Mouse (Mus musculus) cortical plate, adult 2 months (tissue): ENCODE measurements at regions not wholly inside any gene's neighbourhood (a gene's known extent, or its start where the extent isn't known, plus 50 kb on each side); places are given as distances from the start of the nearest gene placed in this dataset.

Source experiments
- H3K27ac ChIP-seq: fragments of 200-500 bp; 2 replicates; pipeline ENCODE4 v1.5.1; 2012; ENCODE audit warnings: low read length, control low read depth, inconsistent platforms; ENCODE audit not compliant: insufficient read depth
- H3K4me1 ChIP-seq: fragments of 200-500 bp; 2 replicates; pipeline ENCODE4 v1.6.1; 2011; ENCODE audit warnings: low read length; ENCODE audit not compliant: control insufficient read depth, insufficient read depth
- H3K4me3 ChIP-seq: fragments of 200-500 bp; 2 replicates; pipeline ENCODE4 v1.5.1; 2011; ENCODE audit warnings: mild to moderate bottlenecking, low read length, control low read depth; ENCODE audit not compliant: insufficient read depth
- CTCF ChIP-seq: fragments of 200-500 bp; IDR thresholded peaks from 2 replicates; pipeline ENCODE4 v1.5.1; 2011; ENCODE audit warnings: mild to moderate bottlenecking, control low read depth, low read length; ENCODE audit not compliant: insufficient read depth; ENCODE audit errors: extremely low read depth
- POLR2A ChIP-seq: fragments of 200-500 bp; IDR thresholded peaks from 2 replicates; pipeline ENCODE4 v1.6.1; 2011; ENCODE audit warnings: mild to moderate bottlenecking, low read length, control low read depth; ENCODE audit not compliant: insufficient read depth; ENCODE audit errors: extremely low read depth

- Histone ChIP-seq H3K4me1 (no peaks in the 10 kb centered on the region; the same call in 1 of the 2 replicates), H3K27ac (no peak overlapping the region), H3K4me3 (no peak overlapping the region)
- no peak for TF ChIP-seq CTCF
Measured at GRCm38 (mm10) chr17:48592457-48592856, 137.8 kb downstream of the Unc5cl start.

GRCm38 (mm10) chr17:48595418-48595963, 140.8 kb downstream of the Unc5cl start:
- H3K4me1 ChIP-seq: no peaks in the 10 kb centered on the region; the same call in 1 of the 2 replicates
- no peak overlapping the region for H3K4me3 ChIP-seq
- H3K27ac ChIP-seq: no peak overlapping the region
- TF ChIP-seq POLR2A (no peak), CTCF (peak; percentile 24)

GRCm38 (mm10) chr17:48596406-48596805, 141.7 kb downstream of the Unc5cl start:
- H3K4me1 ChIP-seq: no peaks in the 10 kb centered on the region; the same call in 1 of the 2 replicates
- no peak overlapping the region for H3K27ac ChIP-seq
- no peak overlapping the region for H3K4me3 ChIP-seq
- TF ChIP-seq CTCF (peak; percentile 47), POLR2A (no peak)

GRCm38 (mm10) chr17:48597301-48597700, 142.6 kb downstream of the Unc5cl start:
- H3K4me3 ChIP-seq: no peak overlapping the region
- no peaks in the 10 kb centered on the region; the same call in 1 of the 2 replicates for H3K4me1 ChIP-seq
- H3K27ac ChIP-seq: no peak overlapping the region
- TF ChIP-seq CTCF (no peak), POLR2A (no peak)

GRCm38 (mm10) chr17:48598471-48599141, 143.9 kb downstream of the Unc5cl start:
- TF ChIP-seq POLR2A (no peak), CTCF (no peak)
- Histone ChIP-seq H3K27ac (no peak overlapping the region), H3K4me3 (no peak overlapping the region), H3K4me1 (no peaks in the 10 kb centered on the region; the same call in 1 of the 2 replicates)

- H3K27ac ChIP-seq: no peak overlapping the region
- no peaks in the 10 kb centered on the region; the same call in 1 of the 2 replicates for H3K4me1 ChIP-seq
- no peak overlapping the region for H3K4me3 ChIP-seq
- no peak for TF ChIP-seq POLR2A
- TF ChIP-seq CTCF: no peak
Measured at GRCm38 (mm10) chr17:48600176-48600575, 145.5 kb downstream of the Unc5cl start.

- no peak overlapping the region for H3K27ac ChIP-seq
- TF ChIP-seq POLR2A (no peak), CTCF (peak; percentile 71)
- H3K4me1 ChIP-seq: no peaks in the 10 kb centered on the region
- no peak overlapping the region for H3K4me3 ChIP-seq
Measured at GRCm38 (mm10) chr17:48602554-48602953, 147.9 kb downstream of the Unc5cl start.

GRCm38 (mm10) chr17:48606767-48607166, 152.1 kb downstream of the Unc5cl start:
- H3K4me1 ChIP-seq: no peaks in the 10 kb centered on the region
- no peak overlapping the region for H3K27ac ChIP-seq
- no peak for TF ChIP-seq POLR2A
- no peak for TF ChIP-seq CTCF
- no peak overlapping the region for H3K4me3 ChIP-seq

GRCm38 (mm10) chr17:48608315-48608714, 153.6 kb downstream of the Unc5cl start:
- no peak for TF ChIP-seq POLR2A
- TF ChIP-seq CTCF: no peak
- no peak overlapping the region for H3K27ac ChIP-seq

GRCm38 (mm10) chr17:48610107-48610506, 155.4 kb downstream of the Unc5cl start:
- Histone ChIP-seq H3K4me3 (no peak overlapping the region), H3K27ac (no peak overlapping the region), H3K4me1 (no peaks in the 10 kb centered on the region)
- TF ChIP-seq CTCF: no peak
- TF ChIP-seq POLR2A: no peak

More at GRCm38 (mm10) chr17:48608315-48608714, 153.6 kb downstream of the Unc5cl start:
- Histone ChIP-seq H3K4me1 (no peaks in the 10 kb centered on the region), H3K4me3 (no peak overlapping the region)
